Mouse (Mus musculus): Measurements from ENCODE around the gene E130208F15Rik.

DNA sequence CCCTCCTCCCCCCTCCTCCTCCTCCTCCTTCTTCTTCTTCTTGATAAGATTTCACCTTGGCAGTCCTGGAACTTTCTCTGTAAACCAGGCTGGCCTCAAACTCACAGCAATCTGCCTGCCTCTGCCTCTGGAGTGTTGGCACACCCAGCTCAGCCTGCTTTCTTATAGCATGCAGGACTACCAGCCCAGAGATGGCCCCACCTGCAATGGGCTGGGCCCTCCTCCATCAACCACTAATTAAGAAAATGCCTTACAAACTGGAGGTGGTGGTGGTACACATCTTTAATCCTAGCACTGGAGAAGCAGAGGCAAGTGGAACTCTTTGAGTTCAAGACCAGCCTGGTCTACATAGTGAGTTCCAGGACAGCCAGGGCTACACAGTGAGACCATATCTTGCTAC, 4.9 kb downstream of the E130208F15Rik start:
- no peak for TF ChIP-seq CTCF (IDR thresholded peaks at IDR 0.05; ENCODE audit: low read depth)
- no peak for TF ChIP-seq EP300 (IDR thresholded peaks at IDR 0.05; ENCODE audit: low read depth)

All from liver, postnatal 0 days (tissue).